Mouse (Mus musculus): Measurements from ENCODE around the gene Hist1h2bq. TPM values are rescaled to one million over a fixed set of nuclear protein-coding genes. Genes with fewer than 3 reads are reported as not detected.

Gene Hist1h2bq
- polyA plus RNA-seq (2012; rRNA removed) = 10.6 and 13.5 TPM in 2 replicates

DNA sequence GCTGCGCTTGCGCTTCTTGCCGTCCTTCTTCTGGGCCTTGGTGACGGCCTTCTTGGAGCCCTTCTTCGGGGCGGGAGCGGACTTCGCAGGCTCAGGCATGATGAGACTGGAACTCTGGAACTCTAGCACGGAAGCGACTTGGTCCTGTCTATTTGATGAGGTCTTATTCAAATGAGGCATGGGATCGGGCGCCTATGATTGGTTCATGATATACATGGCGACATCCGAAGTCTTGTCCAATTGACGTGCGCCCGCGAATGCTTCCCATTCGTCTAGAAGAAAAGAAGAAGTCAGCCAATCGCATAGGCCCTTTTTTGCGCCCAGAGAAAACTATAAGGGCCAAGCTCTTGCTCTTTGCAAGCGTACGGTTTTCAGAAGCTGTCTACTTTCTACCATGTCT lies at the start of gene Hist1h2bq, which contains the start of gene Hist1h2ao:
Gene Hist1h2bq (minus strand): TSS at position 125 of the 400 bp plus-strand sequence.
Gene Hist1h2ao (plus strand): TSS at position 393 of the 400 bp plus-strand sequence.

GRCm38 (mm10) chr13:21833461-21833860 lies 23.5 kb upstream of the Hist1h2bq start, which contains the start of the genes Hist1h2ap and Hist1h2br:
TSS of gene Hist1h2ap (minus strand) at chr13:21833507.
TSS of gene Hist1h2br (plus strand) at chr13:21833743.

DNA sequence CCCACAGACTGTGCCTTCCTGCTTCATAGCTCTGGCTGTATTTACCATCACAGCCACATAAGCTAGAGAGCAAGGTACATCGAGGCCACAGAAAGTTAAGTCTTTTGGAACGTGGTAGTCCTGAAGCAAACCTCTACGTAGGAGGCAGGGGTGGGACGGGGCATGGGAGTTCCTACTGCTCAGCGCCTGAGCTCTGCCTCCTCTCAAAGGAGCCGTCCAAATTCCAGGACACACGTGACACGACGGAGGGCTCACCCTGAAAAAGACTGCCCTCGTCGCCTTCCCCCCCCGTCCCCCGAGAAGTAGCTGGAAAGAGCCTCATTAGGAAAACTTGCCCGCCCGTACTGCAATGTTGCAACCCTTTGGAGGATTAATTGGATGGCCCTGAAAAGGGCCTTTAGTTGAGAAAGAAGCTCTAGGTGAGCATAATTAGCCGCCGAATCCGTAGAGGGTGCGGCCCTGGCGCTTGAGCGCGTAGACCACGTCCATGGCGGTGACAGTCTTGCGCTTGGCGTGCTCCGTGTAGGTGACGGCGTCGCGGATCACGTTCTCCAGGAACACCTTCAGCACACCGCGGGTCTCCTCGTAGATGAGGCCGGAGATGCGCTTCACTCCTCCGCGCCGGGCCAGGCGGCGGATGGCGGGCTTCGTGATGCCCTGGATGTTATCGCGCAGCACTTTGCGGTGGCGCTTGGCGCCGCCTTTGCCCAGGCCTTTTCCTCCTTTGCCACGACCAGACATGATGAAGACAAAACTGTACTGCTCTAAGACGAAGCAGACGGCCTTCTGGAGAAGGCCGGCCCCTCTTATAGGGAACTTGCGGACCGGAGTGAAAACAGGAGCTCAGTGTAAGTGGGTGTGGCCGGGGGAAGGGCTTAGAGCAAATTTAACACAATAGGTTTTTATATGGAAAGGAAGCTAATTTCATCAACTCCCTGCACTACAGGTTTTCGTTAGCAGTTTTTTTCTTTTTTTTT lies 21.7 kb upstream of the Hist1h2bq start, which contains the start of gene Hist1h4n:
Gene Hist1h4n (minus strand): TSS at position 779 of the 977 bp plus-strand sequence.

GRCm38 (mm10) chr13:21811539-21811938 lies 1.5 kb upstream of the Hist1h2bq start, which contains the start of gene Hist1h4m:
TSS of gene Hist1h4m (plus strand) at chr13:21811746.

GRCm38 (mm10) chr13:21786899-21787629 lies 22.9 kb downstream of the Hist1h2bq start, which contains the start of the genes Hist1h2an and Hist1h2bp:
TSS of gene Hist1h2an (minus strand) at chr13:21787218.
TSS of gene Hist1h2bp (plus strand) at chr13:21787461.

GRCm38 (mm10) chr13:21783255-21783617 lies 26.8 kb downstream of the Hist1h2bq start, which contains the start of gene Hist1h3i:
TSS of gene Hist1h3i (minus strand) at chr13:21783370.

DNA sequence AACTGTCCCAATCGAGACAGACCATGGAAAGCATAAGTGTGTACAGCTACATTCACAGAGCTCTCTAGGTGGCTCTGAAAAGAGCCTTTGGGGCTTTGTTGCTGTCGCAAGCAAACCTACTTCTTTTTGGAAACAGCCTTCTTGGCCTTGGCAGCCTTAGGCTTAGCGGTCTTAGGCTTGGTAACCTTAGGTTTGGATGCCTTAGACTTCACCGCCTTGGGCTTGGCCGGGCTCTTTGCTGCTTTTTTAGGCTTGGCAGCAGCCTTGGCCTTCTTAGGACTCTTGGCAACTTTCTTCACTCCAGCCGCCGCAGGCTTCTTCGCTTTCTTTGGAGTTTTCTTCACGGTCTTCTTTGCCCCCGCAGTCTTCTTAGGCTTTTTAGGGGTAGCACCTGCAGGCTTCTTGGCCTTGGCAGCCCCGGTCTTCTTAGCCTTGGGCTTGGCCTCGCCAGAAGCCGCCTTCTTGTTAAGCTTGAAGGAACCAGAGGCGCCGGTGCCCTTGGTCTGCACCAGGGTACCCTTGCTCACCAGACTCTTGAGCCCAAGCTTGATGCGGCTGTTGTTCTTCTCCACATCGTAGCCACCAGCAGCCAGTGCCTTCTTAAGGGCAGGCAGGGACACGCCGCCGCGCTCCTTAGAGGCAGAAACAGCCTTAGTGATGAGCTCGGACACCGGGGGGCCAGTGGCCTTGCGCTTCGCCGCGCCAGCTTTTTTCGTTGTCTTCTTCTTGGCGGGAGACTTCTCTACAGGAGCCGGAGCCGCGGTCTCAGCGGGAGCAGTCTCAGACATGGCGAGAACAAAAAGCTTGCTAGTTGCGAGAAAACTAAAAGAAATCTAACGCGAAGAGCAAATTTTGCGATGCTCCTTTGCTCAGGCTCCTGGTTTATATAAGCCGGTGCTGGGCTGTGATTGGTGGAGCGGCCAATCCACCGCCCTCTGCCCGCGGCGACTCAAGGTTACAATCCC lies 29.9 kb downstream of the Hist1h2bq start, which contains the start of gene Hist1h1b:
Gene Hist1h1b (minus strand): TSS at position 859 of the 965 bp plus-strand sequence.

Other genes starting within 250 kb of the Hist1h2bq start
- not detected in 2 replicates for gene Olfr1364, start 228.4 kb downstream of the Hist1h2bq start, polyA plus RNA-seq (2012; rRNA removed)
- gene Olfr1362, start 196.2 kb downstream of the Hist1h2bq start, polyA plus RNA-seq (2012; rRNA removed) = not detected in 2 replicates
- gene Olfr11, start 167.7 kb downstream of the Hist1h2bq start, polyA plus RNA-seq (2012; rRNA removed) = not detected in 2 replicates
- not detected in 2 replicates for gene Olfr1361, start 146.8 kb downstream of the Hist1h2bq start, polyA plus RNA-seq (2012; rRNA removed)
- gene Olfr1360, start 132.8 kb downstream of the Hist1h2bq start, polyA plus RNA-seq (2012; rRNA removed) = not detected in 2 replicates
- gene Olfr1359, start 112.1 kb downstream of the Hist1h2bq start, polyA plus RNA-seq (2012; rRNA removed) = not detected in 2 replicates
- 14.6 and 15.9 TPM in 2 replicates for gene Hist1h2bl, start 94.1 kb downstream of the Hist1h2bq start, polyA plus RNA-seq (2012; rRNA removed)
- gene Hist1h2ai, start 93.8 kb downstream of the Hist1h2bq start, polyA plus RNA-seq (2012; rRNA removed) = 6.1 and 8.0 TPM in 2 replicates
- gene Hist1h3h, start 92.5 kb downstream of the Hist1h2bq start, polyA plus RNA-seq (2012; rRNA removed) = 25.6 and 32.9 TPM in 2 replicates
- gene Hist1h2bm, start 88.2 kb downstream of the Hist1h2bq start, polyA plus RNA-seq (2012; rRNA removed) = 17.9 and 18.0 TPM in 2 replicates
- 31.8 and 33.2 TPM in 2 replicates for gene Hist1h4j, start 75.1 kb downstream of the Hist1h2bq start, polyA plus RNA-seq (2012; rRNA removed)
- gene Hist1h4k, start 59.7 kb downstream of the Hist1h2bq start, polyA plus RNA-seq (2012; rRNA removed) = 30.3 and 35.2 TPM in 2 replicates
- gene Hist1h2ak, start 56.4 kb downstream of the Hist1h2bq start, polyA plus RNA-seq (2012; rRNA removed) = 49.3 and 52.1 TPM in 2 replicates
- 15.9 and 19.2 TPM in 2 replicates for gene Hist1h2bn, start 56.1 kb downstream of the Hist1h2bq start, polyA plus RNA-seq (2012; rRNA removed)
- 9.7 and 11.9 TPM in 2 replicates for gene Hist1h1b, start 29.6 kb downstream of the Hist1h2bq start, polyA plus RNA-seq (2012; rRNA removed)
- gene Hist1h3i, start 26.8 kb downstream of the Hist1h2bq start, polyA plus RNA-seq (2012; rRNA removed) = 30.9 and 33.6 TPM in 2 replicates
- gene Hist1h2an, start 23.0 kb downstream of the Hist1h2bq start, polyA plus RNA-seq (2012; rRNA removed) = 10.0 and 11.5 TPM in 2 replicates
- 2.1 and 3.0 TPM in 2 replicates for gene Hist1h2bp, start 22.7 kb downstream of the Hist1h2bq start, polyA plus RNA-seq (2012; rRNA removed)
- 0.12 and 0.19 TPM in 2 replicates for gene Hist1h2ao, start 268 bp upstream of the Hist1h2bq start, polyA plus RNA-seq (2012; rRNA removed)
- gene Hist1h4m, start 1.5 kb upstream of the Hist1h2bq start, polyA plus RNA-seq (2012; rRNA removed) = not detected in 2 replicates
- 44.5 and 54.6 TPM in 2 replicates for gene Hist1h4n, start 22.0 kb upstream of the Hist1h2bq start, polyA plus RNA-seq (2012; rRNA removed)
- 78.6 and 88.4 TPM in 2 replicates for gene Hist1h2ap, start 23.3 kb upstream of the Hist1h2bq start, polyA plus RNA-seq (2012; rRNA removed)
- gene Hist1h2br, start 23.5 kb upstream of the Hist1h2bq start, polyA plus RNA-seq (2012; rRNA removed) = 5.4 and 8.3 TPM in 2 replicates
- gene Zfp184, start 134.9 kb upstream of the Hist1h2bq start, polyA plus RNA-seq (2012; rRNA removed) = 0.38 and 0.40 TPM in 2 replicates
- not detected in 2 replicates for gene Pom121l2, start 171.0 kb upstream of the Hist1h2bq start, polyA plus RNA-seq (2012; rRNA removed)
- 0.35 and 0.44 TPM in 2 replicates for gene Prss16, start 199.5 kb upstream of the Hist1h2bq start, polyA plus RNA-seq (2012; rRNA removed)
- gene Hist1h2ah, start 225.4 kb upstream of the Hist1h2bq start, polyA plus RNA-seq (2012; rRNA removed) = 4.6 and 8.3 TPM in 2 replicates
- 16.6 and 17.0 TPM in 2 replicates for gene Hist1h2bk, start 225.7 kb upstream of the Hist1h2bq start, polyA plus RNA-seq (2012; rRNA removed)
- 88.8 and 92.7 TPM in 2 replicates for gene Hist1h4i, start 231.2 kb upstream of the Hist1h2bq start, polyA plus RNA-seq (2012; rRNA removed)
- 30.4 and 32.0 TPM in 2 replicates for gene Hist1h2ag, start 232.7 kb upstream of the Hist1h2bq start, polyA plus RNA-seq (2012; rRNA removed)
- 23.7 and 28.8 TPM in 2 replicates for gene Hist1h2bj, start 233.0 kb upstream of the Hist1h2bq start, polyA plus RNA-seq (2012; rRNA removed)